Mouse (Mus musculus) olfactory bulb, adult 2 months (tissue): Measurements from ENCODE around the gene Prr29.

Experiments
- CTCF ChIP-seq: fragments of 200-500 bp; IDR thresholded peaks from 2 replicates; pipeline ENCODE4 v1.5.1; 2012; ENCODE audit warnings: low read depth, mild to moderate bottlenecking, low read length, moderate library complexity; ENCODE audit not compliant: insufficient read depth
- POLR2A ChIP-seq: fragments of 200-500 bp; IDR thresholded peaks from 2 replicates; pipeline ENCODE4 v1.6.1; 2012; ENCODE audit warnings: mild to moderate bottlenecking, low read depth, low read length, moderate library complexity; ENCODE audit not compliant: insufficient read depth

DNA sequence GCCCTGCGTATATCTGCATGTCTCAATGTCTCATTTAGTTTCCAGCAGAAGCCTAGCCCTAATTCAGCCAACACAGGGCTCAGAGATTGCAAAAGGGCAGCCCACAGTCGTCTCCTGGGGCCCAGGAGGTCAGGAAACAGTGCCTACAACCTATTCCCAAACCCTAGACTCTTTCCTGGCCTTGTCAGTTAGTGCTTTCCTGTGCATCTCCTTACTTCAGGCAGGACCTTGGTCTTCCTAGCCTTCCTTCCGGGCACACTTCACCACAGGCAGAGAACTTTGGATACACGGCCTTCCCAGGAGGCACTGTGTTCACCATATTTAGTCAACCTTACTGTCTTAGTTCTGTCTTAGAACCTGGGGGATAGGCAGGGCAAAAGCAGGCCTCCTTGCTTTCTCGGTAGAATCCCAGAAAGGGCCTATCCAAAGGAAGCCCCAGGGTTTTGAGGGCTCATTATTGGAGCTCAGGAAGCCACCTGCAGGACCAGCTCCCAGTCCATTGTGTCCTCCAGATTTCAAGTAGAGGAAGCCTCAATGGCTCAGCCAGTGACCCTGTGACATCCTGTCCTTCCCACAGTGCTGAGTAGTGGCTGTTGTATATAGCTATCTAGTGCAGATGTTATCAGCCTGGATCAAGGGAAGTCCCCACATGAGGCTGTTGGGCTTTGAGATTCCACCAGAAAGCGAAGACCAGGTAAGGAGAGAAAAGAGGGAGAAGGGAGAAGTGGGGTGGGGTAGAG, 17.9 kb downstream of the Prr29 start:
- TF ChIP-seq CTCF: no peak
- no peak for TF ChIP-seq POLR2A
